Mouse (Mus musculus) CH12.LX (cell line): ENCODE data around the gene C1qtnf1. TPM values are rescaled to one million over a fixed set of nuclear protein-coding genes. Genes with fewer than 3 reads are reported as not detected.

Experiments
- DNase-seq: peaks from one replicate; pipeline ENCODE4 v3.0.0-alpha.2; 2013; ENCODE audit errors: extremely low read depth
- H3K27ac ChIP-seq: 2 replicates; pipeline ENCODE4 v1.5.1; 2012; ENCODE audit warnings: low read depth, mild to moderate bottlenecking, control low read depth, moderate library complexity; ENCODE audit not compliant: insufficient read depth
- H3K27me3 ChIP-seq: replicated peaks from 2 replicates; pipeline ENCODE3; 2012; ENCODE audit warnings: inconsistent platforms
- H3K36me3 ChIP-seq, 2 experiments: replicated peaks in 1 of 2; 2 replicates each; pipeline versions ENCODE3 to v1.6.1; 2012; ENCODE audit warnings: inconsistent platforms in 1 of 2, low read length in 1 of 2, mild to moderate bottlenecking in 1 of 2, mixed read lengths in 1 of 2, moderate library complexity in 1 of 2; ENCODE audit not compliant: control insufficient read depth in 1 of 2, insufficient read depth in 1 of 2
- H3K4me1 ChIP-seq, 2 experiments: 2 replicates each; pipeline ENCODE4 v1.6.1; 2012; ENCODE audit warnings: inconsistent platforms in 1 of 2, moderate library complexity in 1 of 2; ENCODE audit not compliant: insufficient read depth in 2 of 2, control insufficient read depth in 1 of 2
- H3K4me2 ChIP-seq: 2 replicates; pipeline ENCODE4 v1.6.1; 2012; ENCODE audit warnings: low read depth, mild to moderate bottlenecking, control low read depth; ENCODE audit not compliant: poor library complexity, insufficient read depth, severe bottlenecking
- H3K4me3 ChIP-seq, 3 experiments: fragments of 150-350 bp in 1 of 3; sonication (generic) in 1 of 3; replicated peaks in 1 of 3; 2 replicates each; pipeline versions ENCODE3 to v1.5.1; 2011 to 2012; ENCODE audit warnings: low read depth in 2 of 3, low read length in 2 of 3, mild to moderate bottlenecking in 2 of 3, moderate library complexity in 2 of 3, control low read depth in 1 of 3, improper control_type of control experiment in 1 of 3, inconsistent platforms in 1 of 3, mixed read lengths in 1 of 3; ENCODE audit not compliant: poor library complexity in 1 of 3
- H3K79me2 ChIP-seq: replicated peaks from 2 replicates; pipeline ENCODE4 v1.6.1; 2012; ENCODE audit warnings: mild to moderate bottlenecking, moderate library complexity; ENCODE audit not compliant: control insufficient read depth, poor library complexity, insufficient read depth, severe bottlenecking; ENCODE audit errors: extremely low read depth
- H3K9ac ChIP-seq: 2 replicates; pipeline ENCODE4 v1.6.1; 2012; ENCODE audit warnings: low read depth, mild to moderate bottlenecking, control low read depth, moderate library complexity; ENCODE audit not compliant: insufficient read depth
- H3K9me3 ChIP-seq: replicated peaks from 2 replicates; pipeline ENCODE3; 2012; ENCODE audit warnings: low read length, inconsistent platforms, mixed read lengths
- CHD1 ChIP-seq: IDR thresholded peaks from 2 replicates; pipeline ENCODE4 v1.6.1; 2012; ENCODE audit warnings: low read depth, low read length, improper control_type of control experiment, inconsistent platforms
- CTCF ChIP-seq, 2 experiments: IDR thresholded peaks in 1 of 2; conservative IDR thresholded peaks in 1 of 2; 2 replicates each; pipeline ENCODE4 v1.5.1; 2011 to 2012; ENCODE audit warnings: low read depth in 2 of 2, low read length in 2 of 2, improper control_type of control experiment in 1 of 2, inconsistent platforms in 1 of 2, mild to moderate bottlenecking in 1 of 2, moderate library complexity in 1 of 2
- E2F4 ChIP-seq: IDR thresholded peaks from 2 replicates; pipeline ENCODE4 v1.6.1; 2011; ENCODE audit warnings: low read depth, low read length, improper control_type of control experiment; ENCODE audit not compliant: insufficient replicate concordance
- ELF1 ChIP-seq: IDR thresholded peaks from 2 replicates; pipeline ENCODE4 v1.6.1; 2014; ENCODE audit warnings: low read depth, mild to moderate bottlenecking, inconsistent platforms, low read length, improper control_type of control experiment
- GABPA ChIP-seq: IDR thresholded peaks from 2 replicates; pipeline ENCODE4 v1.6.1; 2012; ENCODE audit warnings: low read depth, low read length, improper control_type of control experiment, inconsistent platforms; ENCODE audit not compliant: insufficient replicate concordance
- IRF4 ChIP-seq: IDR thresholded peaks from 2 replicates; pipeline ENCODE4 v1.6.1; 2014; ENCODE audit warnings: low read depth, mild to moderate bottlenecking, inconsistent platforms, low read length, improper control_type of control experiment
- KAT2A ChIP-seq: IDR thresholded peaks from 2 replicates; pipeline ENCODE4 v1.6.1; 2012; ENCODE audit warnings: low read length, improper control_type of control experiment, inconsistent platforms; ENCODE audit not compliant: insufficient replicate concordance
- MEF2A ChIP-seq: IDR thresholded peaks from 2 replicates; pipeline ENCODE4 v1.6.1; 2014; ENCODE audit warnings: low read depth, mild to moderate bottlenecking, inconsistent platforms, low read length, improper control_type of control experiment, borderline replicate concordance
- MYC ChIP-seq: IDR thresholded peaks from 2 replicates; pipeline ENCODE4 v1.6.1; 2011; ENCODE audit warnings: low read depth, mild to moderate bottlenecking, improper control_type of control experiment, low read length
- NELFE ChIP-seq: IDR thresholded peaks from 2 replicates; pipeline ENCODE4 v1.6.1; 2011; ENCODE audit warnings: low read depth, low read length, improper control_type of control experiment
- PAX5 ChIP-seq: IDR thresholded peaks from 2 replicates; pipeline ENCODE4 v1.6.1; 2012; ENCODE audit warnings: low read length, inconsistent platforms, mixed read lengths
- RCOR1 ChIP-seq: conservative IDR thresholded peaks from 2 replicates; pipeline ENCODE4 v1.6.1; 2012; ENCODE audit warnings: low read depth, mild to moderate bottlenecking, inconsistent platforms, low read length, improper control_type of control experiment
- SMC3 ChIP-seq: IDR thresholded peaks from 2 replicates; pipeline ENCODE4 v1.6.1; 2011; ENCODE audit warnings: low read depth, low read length, improper control_type of control experiment
- TCF12 ChIP-seq: IDR thresholded peaks from 2 replicates; pipeline ENCODE4 v1.6.1; 2014; ENCODE audit warnings: low read depth, mild to moderate bottlenecking, inconsistent platforms, low read length, improper control_type of control experiment
- UBTF ChIP-seq: IDR thresholded peaks from 2 replicates; pipeline ENCODE4 v1.6.1; 2012; ENCODE audit warnings: low read depth, mild to moderate bottlenecking, inconsistent platforms, low read length, improper control_type of control experiment, moderate library complexity
- USF2 ChIP-seq: conservative IDR thresholded peaks from 2 replicates; pipeline ENCODE4 v1.6.1; 2011; ENCODE audit warnings: low read depth, low read length, improper control_type of control experiment
- ZC3H11A ChIP-seq: IDR thresholded peaks from 2 replicates; pipeline ENCODE4 v1.6.1; 2012; ENCODE audit warnings: low read depth, mild to moderate bottlenecking, inconsistent platforms, low read length, improper control_type of control experiment
- ZKSCAN1 ChIP-seq: IDR thresholded peaks from 2 replicates; pipeline ENCODE4 v1.6.1; 2012; ENCODE audit warnings: low read depth, inconsistent platforms, low read length, improper control_type of control experiment, borderline replicate concordance
- dilution Hi-C: fragments of 300-500 bp; cut with MboI; formaldehyde crosslinking; loops from 2 replicates; pipeline ENCODE4 v1.14.3; 2020; ENCODE audit warnings: low sequenced_read_pairs; ENCODE audit not compliant: extremely low pct_unique_long_range_greater_than_20kb, extremely low pct_ligation_motif_present
- in situ Hi-C: fragments of 300-500 bp; cut with MboI; formaldehyde crosslinking; loops from 3 replicates; pipeline ENCODE4 v1.14.3; 2019; ENCODE audit warnings: low sequenced_read_pairs, low pct_ligation_motif_present, low pct_unique_long_range_greater_than_20kb, mixed read lengths
- polyA plus RNA-seq: library from polyadenylated mRNA; unstranded; fragments of >175 nt; gene quantifications from 2 replicates; pipeline ENCODE4 v1.2.1, GENCODE M21; 2012; ENCODE audit warnings: low read depth; ENCODE audit not compliant: insufficient read length
- total RNA-seq, 2 experiments: library from RNA; depleted of rRNA; stranded (reverse); fragments of 300-350 nt in 1 of 2; fragments of >200 nt in 1 of 2; gene quantifications; 2 replicates each; pipeline ENCODE4 v1.2.3; 2012 to 2014

Gene C1qtnf1
- total and polyA plus RNA-seq, 3 experiments, result 0.13 to 0.19 TPM; not detected in 1

DNA sequence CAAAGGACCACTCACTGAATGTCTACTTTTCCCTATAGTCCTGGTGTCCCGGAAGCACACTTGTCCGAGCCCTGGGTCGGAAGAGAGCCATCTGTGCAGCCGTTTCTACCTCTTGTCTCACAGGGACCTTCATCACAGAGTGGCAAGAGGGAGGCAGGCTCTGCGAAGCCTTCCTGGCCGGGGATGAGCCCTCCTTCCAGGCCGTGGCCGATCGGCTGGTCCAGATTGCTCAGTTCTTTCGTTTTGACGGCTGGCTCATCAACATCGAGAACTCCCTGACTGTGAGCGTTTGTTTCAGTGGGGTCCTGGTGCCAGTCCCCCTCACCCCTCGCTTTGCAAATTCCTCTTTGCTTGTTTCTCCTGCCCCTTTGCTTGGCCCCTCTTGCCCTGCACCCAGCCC, 53.7 kb downstream of the C1qtnf1 start:
- H3K27me3 ChIP-seq, result no peaks in the 10 kb centered on the region
- H3K9me3 ChIP-seq, result no peaks in the 10 kb centered on the region
- H3K79me2 ChIP-seq, result no peaks in the 10 kb centered on the region
- TF ChIP-seq RCOR1 (no peak), PAX5 (no peak), E2F4 (no peak), IRF4 (no peak), CHD1 (no peak), ZC3H11A (no peak), NELFE (no peak), GABPA (no peak), CTCF (conservative IDR thresholded peaks at IDR 0.05 in 1 of 2, IDR thresholded peaks at IDR 0.05 in 1 of 2; ENCODE audit: low read depth in 2 of 2, low read length in 2 of 2) (no peak), SMC3 (no peak)
- no peak overlapping the region for H3K4me3 ChIP-seq
- peaks cover 42 to 72% of the 10 kb centered on the region in 2 experiments for H3K36me3 ChIP-seq
- in situ Hi-C loops, result loop anchor here (5.0 kb wide), 1 partner anchor 34 kb away; no protein-coding TSS in a partner anchor
- no peak overlapping the region for H3K4me2 ChIP-seq
- peaks cover 4 to 13% of the 10 kb centered on the region in 2 experiments; a peak in 3 of 4 replicates for H3K4me1 ChIP-seq
- DNase-seq, result no peak
- no peak overlapping the region for H3K9ac ChIP-seq
- dilution Hi-C loops, result no loop called here
- no peak overlapping the region for H3K27ac ChIP-seq

GRCm38 (mm10) chr11:118484169-118484568, 56.2 kb downstream of the C1qtnf1 start:
- Histone ChIP-seq H3K27me3 (no peaks in the 10 kb centered on the region), H3K4me2 (no peak overlapping the region), H3K79me2 (no peaks in the 10 kb centered on the region), H3K27ac (no peak overlapping the region), H3K9me3 (no peaks in the 10 kb centered on the region), H3K4me1 (peaks cover 4 to 5% of the 10 kb centered on the region in 2 experiments; a peak in 2 of 4 replicates), H3K9ac (no peak overlapping the region), H3K36me3 (peaks cover 55 to 85% of the 10 kb centered on the region in 2 experiments), H3K4me3 (no peak overlapping the region)
- DNase-seq, result no peak
- dilution Hi-C loops (no loop called here), in situ Hi-C loops (loop anchor here (5.0 kb wide), 1 partner anchor 37 kb away; no protein-coding TSS in a partner anchor)
- TF ChIP-seq NELFE (no peak), UBTF (no peak), MEF2A (no peak), PAX5 (no peak), KAT2A (no peak), TCF12 (no peak), MYC (no peak), ELF1 (no peak), CHD1 (no peak), ZKSCAN1 (no peak), USF2 (no peak)
